Mouse (Mus musculus) liver, embryonic 14.5 days (tissue): ENCODE measurements at regions not wholly inside any gene's neighbourhood (a gene's known extent, or its start where the extent isn't known, plus 50 kb on each side); places are given as distances from the start of the nearest gene placed in this dataset.

Experiments used
- ATAC-seq: fragments of 200-750 bp; cut with Nextera tagmentation; 2 replicates; pipeline ENCODE4 v1.8.0; 2017; ENCODE audit warnings: moderate number of reproducible peaks, mild to moderate bottlenecking, moderate library complexity; ENCODE audit not compliant: insufficient read depth
- DNase-seq, 3 experiments: peaks; one replicate each; pipeline ENCODE4 v3.0.0-alpha.2; 2012 to 2013; ENCODE audit warnings: low read depth in 3 of 3, low spot score in 3 of 3
- H3K27ac ChIP-seq: fragments of 300-500 bp; sonication (generic); 2 replicates; pipeline ENCODE4 v1.5.1; 2014; ENCODE audit warnings: moderate library complexity, mild to moderate bottlenecking, control low read depth, inconsistent platforms
- H3K27me3 ChIP-seq: fragments of 300-500 bp; sonication (generic); 2 replicates; pipeline ENCODE4 v1.6.1; 2014; ENCODE audit warnings: mild to moderate bottlenecking, low read length, moderate library complexity; ENCODE audit not compliant: control insufficient read depth, insufficient read depth
- H3K36me3 ChIP-seq: fragments of 300-500 bp; sonication (generic); replicated peaks from 2 replicates; pipeline ENCODE4 v1.6.1; 2014; ENCODE audit warnings: low read depth; ENCODE audit not compliant: control insufficient read depth, insufficient read depth
- H3K4me1 ChIP-seq, 2 experiments: fragments of 200-500 bp in 1 of 2; fragments of 300-500 bp in 1 of 2; sonication (generic) in 1 of 2; replicated peaks; 2 replicates each; pipeline ENCODE4 v1.6.1; 2012 to 2014; ENCODE audit warnings: antibody characterized with exemption in 1 of 2, inconsistent platforms in 1 of 2, low read length in 1 of 2; ENCODE audit not compliant: control insufficient read depth in 2 of 2, insufficient read depth in 2 of 2
- H3K4me2 ChIP-seq: fragments of 300-500 bp; sonication (generic); 2 replicates; pipeline ENCODE4 v1.6.1; 2014; ENCODE audit warnings: low read depth, mild to moderate bottlenecking, control low read depth, moderate library complexity
- H3K4me3 ChIP-seq, 2 experiments: fragments of 200-500 bp in 1 of 2; fragments of 300-500 bp in 1 of 2; sonication (generic) in 1 of 2; 2 replicates each; pipeline ENCODE4 v1.5.1; 2012 to 2014; ENCODE audit warnings: low read depth in 2 of 2, low read length in 2 of 2, mild to moderate bottlenecking in 2 of 2, control low read depth in 1 of 2, inconsistent platforms in 1 of 2, moderate library complexity in 1 of 2; ENCODE audit not compliant: insufficient read depth in 1 of 2
- H3K9ac ChIP-seq: fragments of 300-500 bp; sonication (generic); replicated peaks from 2 replicates; pipeline ENCODE4 v1.6.1; 2014; ENCODE audit warnings: mild to moderate bottlenecking, control low read depth, moderate library complexity
- H3K9me3 ChIP-seq: fragments of 300-500 bp; sonication (generic); 2 replicates; pipeline ENCODE4 v1.6.1; 2016; ENCODE audit warnings: low read length, mixed read lengths; ENCODE audit not compliant: control insufficient read depth
- CTCF ChIP-seq: IDR thresholded peaks from 2 replicates; pipeline ENCODE4 v1.5.1; 2016; ENCODE audit warnings: antibody characterized with exemption, low read depth, control low read depth
- EP300 ChIP-seq: IDR thresholded peaks from 2 replicates; pipeline ENCODE4 v1.6.1; 2016; ENCODE audit warnings: antibody characterized with exemption, low read depth
- WGBS: fragments of 180-500 bp; shearing (Covaris S2); extraction: QIAGEN DNeasy Blood & Tissue Kit; methylation state at CpG from one replicate; pipeline ENCODE4 v1.1.7; 2014; ENCODE audit not compliant: insufficient replicate concordance; 5-methylcytosine and 5-hydroxymethylcytosine counted together

- no peaks in the 10 kb centered on the region for H3K36me3 ChIP-seq
- TF ChIP-seq EP300 (no peak), CTCF (no peak)
- H3K4me2 ChIP-seq, result no peak overlapping the region
- no peak overlapping the region for H3K9ac ChIP-seq
- no peaks in the 10 kb centered on the region for H3K27me3 ChIP-seq
- H3K4me3 ChIP-seq, result no peak overlapping the region
- H3K4me1 ChIP-seq, result no peaks in the 10 kb centered on the region
- WGBS, result 49% methylated on average over 3 of the region's 3 CpGs
- no peak for ATAC-seq
- H3K27ac ChIP-seq, result no peak overlapping the region
- no peak for DNase-seq
- no peaks in the 10 kb centered on the region for H3K9me3 ChIP-seq
These were observed 192.2 kb upstream of the Myt1l start for GRCm38 (mm10) chr12:29335839-29336469.

GRCm38 (mm10) chr12:29337336-29337735, 190.8 kb upstream of the Myt1l start:
- Histone ChIP-seq H3K9ac (no peak overlapping the region), H3K4me2 (no peak overlapping the region), H3K4me1 (no peaks in the 10 kb centered on the region), H3K9me3 (no peaks in the 10 kb centered on the region), H3K27ac (no peak overlapping the region), H3K4me3 (no peak overlapping the region), H3K36me3 (no peaks in the 10 kb centered on the region), H3K27me3 (no peaks in the 10 kb centered on the region)
- DNase-seq (no peak), ATAC-seq (no peak)
- TF ChIP-seq CTCF (no peak), EP300 (no peak)
- 66% methylated on average over 2 of the region's 2 CpGs for WGBS

- Histone ChIP-seq H3K9ac (no peak overlapping the region), H3K27ac (no peak overlapping the region), H3K27me3 (no peaks in the 10 kb centered on the region), H3K36me3 (no peaks in the 10 kb centered on the region), H3K4me2 (no peak overlapping the region), H3K4me3 (no peak overlapping the region), H3K4me1 (no peaks in the 10 kb centered on the region), H3K9me3 (no peaks in the 10 kb centered on the region)
- DNase-seq (no peak), ATAC-seq (no peak)
- 40% methylated on average over 7 of the region's 7 CpGs for WGBS
- TF ChIP-seq EP300, result no peak
- TF ChIP-seq CTCF, result no peak
These were observed 186.7 kb upstream of the Myt1l start for GRCm38 (mm10) chr12:29341388-29341995.

- TF ChIP-seq EP300, result no peak
- TF ChIP-seq CTCF, result no peak
- DNase-seq, result no peak
- H3K4me1 ChIP-seq, result no peaks in the 10 kb centered on the region
These were observed 184.9 kb upstream of the Myt1l start for GRCm38 (mm10) chr12:29343147-29343852.

GRCm38 (mm10) chr12:29348698-29349097, 179.5 kb upstream of the Myt1l start:
- Histone ChIP-seq H3K36me3 (no peaks in the 10 kb centered on the region), H3K9me3 (no peaks in the 10 kb centered on the region), H3K4me2 (no peak overlapping the region), H3K4me1 (no peaks in the 10 kb centered on the region), H3K4me3 (no peak overlapping the region), H3K27me3 (no peaks in the 10 kb centered on the region), H3K27ac (no peak overlapping the region), H3K9ac (no peak overlapping the region)
- no peak for TF ChIP-seq CTCF
- no peak for TF ChIP-seq EP300
- ATAC-seq, result no peak
- DNase-seq, result no peak
- WGBS, result 65% methylated on average over 2 of the region's 2 CpGs

More at GRCm38 (mm10) chr12:29343147-29343852, 184.9 kb upstream of the Myt1l start:
- H3K4me3 ChIP-seq, result no peak overlapping the region
- no peaks in the 10 kb centered on the region for H3K9me3 ChIP-seq
- H3K9ac ChIP-seq, result no peak overlapping the region
- ATAC-seq, result no peak
- no peak overlapping the region for H3K4me2 ChIP-seq
- 71% methylated on average over 12 of the region's 12 CpGs for WGBS
- H3K27ac ChIP-seq, result no peak overlapping the region
- H3K36me3 ChIP-seq, result no peaks in the 10 kb centered on the region
- H3K27me3 ChIP-seq, result no peaks in the 10 kb centered on the region
